Mouse (Mus musculus): ENCODE data around the gene Tlcd1. TPM values are rescaled to one million over a fixed set of nuclear protein-coding genes. Genes with fewer than 3 reads are reported as not detected.

Tlcd1 gene
- polyA plus RNA-seq, 1 experiment from 2014 or later, result 19.7 TPM

- Histone ChIP-seq H3K9me3 (ENCODE audit: control insufficient read depth, low read length) (no peaks in the 10 kb centered on the region), H3K36me3 (ENCODE audit: control insufficient read depth, insufficient read depth, low read length) (no peaks in the 10 kb centered on the region), H3K4me3 (ENCODE audit: low read length) (no peak overlapping the region), H3K27ac (ENCODE audit: low read depth, low read length) (no peak overlapping the region), H3K4me2 (ENCODE audit: low read length) (no peak overlapping the region), H3K9ac (ENCODE audit: low read depth, low read length) (no peak overlapping the region), H3K4me1 (ENCODE audit: control insufficient read depth, insufficient read depth, low read depth, low read length) (no peaks in the 10 kb centered on the region; the same call in none of the 2 replicates), H3K27me3 (replicated peaks; ENCODE audit: control insufficient read depth, insufficient read depth, low read length) (no peaks in the 10 kb centered on the region)
- 71% methylated on average over 4 of the region's 4 CpGs for WGBS
- no peak for ATAC-seq
Measured at GRCm38 (mm10) chr11:78171328-78171727, 5.2 kb upstream of the Tlcd1 start.

GRCm38 (mm10) chr11:78172034-78172747 lies 4.3 kb upstream of the Tlcd1 start:
- Histone ChIP-seq H3K27me3 (replicated peaks; ENCODE audit: control insufficient read depth, insufficient read depth, low read length) (no peaks in the 10 kb centered on the region), H3K9ac (ENCODE audit: low read depth, low read length) (no peak overlapping the region), H3K4me1 (ENCODE audit: control insufficient read depth, insufficient read depth, low read depth, low read length) (peaks cover 6% of the 10 kb centered on the region), H3K27ac (ENCODE audit: low read depth, low read length) (no peak overlapping the region), H3K9me3 (ENCODE audit: control insufficient read depth, low read length) (no peaks in the 10 kb centered on the region), H3K4me3 (ENCODE audit: low read length) (no peak overlapping the region), H3K4me2 (ENCODE audit: low read length) (no peak overlapping the region), H3K36me3 (ENCODE audit: control insufficient read depth, insufficient read depth, low read length) (no peaks in the 10 kb centered on the region)
- 80% methylated on average over 16 of the region's 16 CpGs for WGBS
- no peak for ATAC-seq

GRCm38 (mm10) chr11:78172748-78173383 lies 3.6 kb upstream of the Tlcd1 start:
- WGBS, result 82% methylated on average over 19 of the region's 19 CpGs
- H3K4me3 ChIP-seq (ENCODE audit: low read length), result no peak overlapping the region
- no peak for ATAC-seq
- no peak overlapping the region for H3K4me2 ChIP-seq (ENCODE audit: low read length)
- H3K36me3 ChIP-seq (ENCODE audit: control insufficient read depth, insufficient read depth, low read length), result no peaks in the 10 kb centered on the region
- no peaks in the 10 kb centered on the region for H3K9me3 ChIP-seq (ENCODE audit: control insufficient read depth, low read length)
- peaks cover 9% of the 10 kb centered on the region for H3K4me1 ChIP-seq (ENCODE audit: control insufficient read depth, insufficient read depth, low read depth, low read length)
- no peak overlapping the region for H3K27ac ChIP-seq (ENCODE audit: low read depth, low read length)
- no peak overlapping the region for H3K9ac ChIP-seq (ENCODE audit: low read depth, low read length)
- no peaks in the 10 kb centered on the region for H3K27me3 ChIP-seq (replicated peaks; ENCODE audit: control insufficient read depth, insufficient read depth, low read length)

GRCm38 (mm10) chr11:78174506-78174905 lies 2.0 kb upstream of the Tlcd1 start:
- Histone ChIP-seq H3K4me2 (ENCODE audit: low read length) (no peak overlapping the region), H3K9ac (ENCODE audit: low read depth, low read length) (no peak overlapping the region), H3K36me3 (ENCODE audit: control insufficient read depth, insufficient read depth, low read length) (no peaks in the 10 kb centered on the region; the same call in 1 of the 2 replicates), H3K4me3 (ENCODE audit: low read length) (no peak overlapping the region), H3K27ac (ENCODE audit: low read depth, low read length) (no peak overlapping the region), H3K4me1 (ENCODE audit: control insufficient read depth, insufficient read depth, low read depth, low read length) (peaks cover 24% of the 10 kb centered on the region), H3K9me3 (ENCODE audit: control insufficient read depth, low read length) (no peaks in the 10 kb centered on the region), H3K27me3 (replicated peaks; ENCODE audit: control insufficient read depth, insufficient read depth, low read length) (no peaks in the 10 kb centered on the region)
- WGBS, result 87% methylated on average over 3 of the region's 3 CpGs
- ATAC-seq, result no peak

DNA sequence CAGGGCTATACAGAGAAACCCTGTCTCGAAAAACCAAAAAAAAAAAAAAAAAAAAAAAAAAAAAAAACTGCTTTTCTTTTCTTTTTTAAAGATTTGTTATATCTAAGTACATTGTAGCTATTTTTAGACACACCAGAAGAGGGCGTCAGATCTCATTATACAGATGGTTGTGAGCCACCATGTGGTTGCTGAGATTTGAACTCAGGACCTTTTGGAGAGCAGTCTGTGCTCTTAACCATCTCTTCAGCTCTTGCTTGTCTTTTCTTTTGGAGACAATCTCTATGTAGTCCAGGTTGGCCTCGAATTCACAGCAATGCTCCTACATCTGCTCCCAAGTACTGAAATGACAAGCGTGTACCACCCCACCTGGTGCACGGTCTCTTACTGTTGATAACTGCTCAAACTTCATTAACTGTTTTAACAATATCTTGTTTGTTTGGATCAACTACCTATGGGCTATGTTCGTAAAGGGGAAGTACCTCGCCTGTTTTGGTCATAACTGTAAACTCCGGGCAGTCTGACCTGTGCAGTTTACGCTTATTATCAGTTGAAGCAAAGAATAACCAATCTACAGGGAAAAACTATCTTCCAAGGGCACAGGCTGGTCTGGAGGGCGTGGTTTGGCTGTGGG lies 625 bp upstream of the Tlcd1 start:
- Histone ChIP-seq H3K36me3 (ENCODE audit: control insufficient read depth, insufficient read depth, low read length) (peaks cover 8% of the 10 kb centered on the region), H3K27me3 (replicated peaks; ENCODE audit: control insufficient read depth, insufficient read depth, low read length) (no peaks in the 10 kb centered on the region), H3K4me3 (ENCODE audit: low read length) (peak overlapping the region; percentile 64), H3K4me2 (ENCODE audit: low read length) (peak overlapping the region; percentile 81), H3K9ac (ENCODE audit: low read depth, low read length) (peak overlapping the region; percentile 57), H3K9me3 (ENCODE audit: control insufficient read depth, low read length) (no peaks in the 10 kb centered on the region), H3K4me1 (ENCODE audit: control insufficient read depth, insufficient read depth, low read depth, low read length) (peaks cover 32% of the 10 kb centered on the region), H3K27ac (ENCODE audit: low read depth, low read length) (peak overlapping the region; percentile 83)
- ATAC-seq, result no peak
- 4% methylated on average over 9 of the region's 10 CpGs for WGBS

DNA sequence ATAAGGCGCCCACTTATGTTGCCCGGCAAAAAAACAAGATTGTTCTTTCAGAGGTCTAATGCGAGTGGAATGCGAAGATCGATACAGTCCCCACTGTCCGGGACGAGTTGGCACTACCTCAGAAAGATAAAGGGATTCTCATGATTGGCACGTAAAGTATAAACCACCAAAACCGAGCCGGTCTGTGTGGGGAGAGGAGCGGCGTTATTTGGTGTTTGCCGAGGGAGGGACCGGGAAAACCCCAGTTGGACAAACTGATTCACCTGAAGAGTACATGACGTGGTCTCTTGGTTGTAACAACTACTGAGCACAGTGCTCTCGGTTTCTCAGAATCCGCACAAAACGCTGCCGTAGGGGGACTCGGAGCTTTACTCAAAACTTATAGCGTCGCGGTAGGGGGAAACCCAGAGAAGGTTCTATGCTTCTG lies 407 bp downstream of the Tlcd1 start:
- H3K27me3 ChIP-seq (replicated peaks; ENCODE audit: control insufficient read depth, insufficient read depth, low read length), result no peaks in the 10 kb centered on the region
- H3K4me2 ChIP-seq (ENCODE audit: low read length), result peak overlapping the region; percentile 81
- H3K4me1 ChIP-seq (ENCODE audit: control insufficient read depth, insufficient read depth, low read depth, low read length), result peaks cover 37% of the 10 kb centered on the region
- no peak for ATAC-seq
- H3K9ac ChIP-seq (ENCODE audit: low read depth, low read length), result peak overlapping the region; percentile 57
- peaks cover 12% of the 10 kb centered on the region for H3K36me3 ChIP-seq (ENCODE audit: control insufficient read depth, insufficient read depth, low read length)
- H3K4me3 ChIP-seq (ENCODE audit: low read length), result peak overlapping the region; percentile 64
- H3K27ac ChIP-seq (ENCODE audit: low read depth, low read length), result no peak overlapping the region; the same call in 1 of the 2 replicates
- WGBS, result 2% methylated on average over 23 of the region's 23 CpGs
- no peaks in the 10 kb centered on the region for H3K9me3 ChIP-seq (ENCODE audit: control insufficient read depth, low read length)

DNA sequence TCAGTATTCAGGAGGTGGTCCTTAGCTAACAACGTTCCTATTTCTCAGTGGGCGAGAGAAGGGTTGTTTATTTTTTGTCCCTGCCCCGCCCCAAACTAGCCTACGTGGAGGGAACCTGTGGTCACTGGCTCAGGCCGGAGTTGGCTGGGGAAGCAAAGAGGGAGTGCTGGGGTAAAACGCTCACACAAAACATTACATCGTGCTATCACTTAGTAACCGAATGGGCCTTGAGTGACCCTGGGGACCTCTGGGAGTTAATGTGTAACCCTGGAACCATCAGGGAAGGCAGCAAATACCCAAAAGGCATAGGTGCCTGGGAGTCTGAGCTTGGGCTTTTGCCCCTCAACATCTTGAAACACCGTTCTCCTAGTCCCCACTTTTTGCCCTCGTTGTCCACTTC lies 926 bp downstream of the Tlcd1 start:
- Histone ChIP-seq H3K9ac (ENCODE audit: low read depth, low read length) (peak overlapping the region; percentile 57; the same call in 1 of the 2 replicates), H3K36me3 (ENCODE audit: control insufficient read depth, insufficient read depth, low read length) (peaks cover 12% of the 10 kb centered on the region), H3K4me1 (ENCODE audit: control insufficient read depth, insufficient read depth, low read depth, low read length) (peaks cover 42% of the 10 kb centered on the region), H3K4me3 (ENCODE audit: low read length) (peak overlapping the region; percentile 64), H3K9me3 (ENCODE audit: control insufficient read depth, low read length) (no peaks in the 10 kb centered on the region), H3K27ac (ENCODE audit: low read depth, low read length) (no peak overlapping the region), H3K27me3 (replicated peaks; ENCODE audit: control insufficient read depth, insufficient read depth, low read length) (no peaks in the 10 kb centered on the region), H3K4me2 (ENCODE audit: low read length) (peak overlapping the region; percentile 81)
- 3% methylated on average over 10 of the region's 10 CpGs for WGBS
- ATAC-seq, result peak; percentile 3; the same call in 1 of the 2 replicates

GRCm38 (mm10) chr11:78177903-78178858 lies 1.7 kb downstream of the Tlcd1 start:
- Histone ChIP-seq H3K4me3 (ENCODE audit: low read length) (peak overlapping the region; percentile 64), H3K36me3 (ENCODE audit: control insufficient read depth, insufficient read depth, low read length) (peaks cover 12% of the 10 kb centered on the region), H3K4me2 (ENCODE audit: low read length) (peak overlapping the region; percentile 81), H3K27me3 (replicated peaks; ENCODE audit: control insufficient read depth, insufficient read depth, low read length) (no peaks in the 10 kb centered on the region), H3K9ac (ENCODE audit: low read depth, low read length) (peak overlapping the region; percentile 65), H3K27ac (ENCODE audit: low read depth, low read length) (peak overlapping the region; percentile 85), H3K4me1 (ENCODE audit: control insufficient read depth, insufficient read depth, low read depth, low read length) (peaks cover 43% of the 10 kb centered on the region), H3K9me3 (ENCODE audit: control insufficient read depth, low read length) (no peaks in the 10 kb centered on the region)
- WGBS, result under 1% methylated on average over 49 of the region's 84 CpGs
- peak; percentile 83 for ATAC-seq

Data from hindbrain, embryonic 16.5 days (tissue).